Mouse (Mus musculus) mouse trophoblast stem cell (cell line): ENCODE data around the gene Kcnj4.

Experiments
- in situ Hi-C, 2 experiments: fragments of 300-500 bp; cut with MseI, MboI; formaldehyde crosslinking; loops; 2 replicates in 1 of 2; 3 replicates in 1 of 2; pipeline ENCODE4 v1.15.1; 2025

Kcnj4 gene

GRCm38 (mm10) chr15:79511553-79512320, 6.7 kb upstream of the Kcnj4 start:
- in situ Hi-C loops = no loop called here

- in situ Hi-C loops = no loop called here
Measured at GRCm38 (mm10) chr15:79510425-79510824, 5.4 kb upstream of the Kcnj4 start.

GRCm38 (mm10) chr15:79509998-79510397, 5.0 kb upstream of the Kcnj4 start:
- in situ Hi-C loops = no loop called here

GRCm38 (mm10) chr15:79507055-79507828, 2.2 kb upstream of the Kcnj4 start:
- in situ Hi-C loops = no loop called here

DNA sequence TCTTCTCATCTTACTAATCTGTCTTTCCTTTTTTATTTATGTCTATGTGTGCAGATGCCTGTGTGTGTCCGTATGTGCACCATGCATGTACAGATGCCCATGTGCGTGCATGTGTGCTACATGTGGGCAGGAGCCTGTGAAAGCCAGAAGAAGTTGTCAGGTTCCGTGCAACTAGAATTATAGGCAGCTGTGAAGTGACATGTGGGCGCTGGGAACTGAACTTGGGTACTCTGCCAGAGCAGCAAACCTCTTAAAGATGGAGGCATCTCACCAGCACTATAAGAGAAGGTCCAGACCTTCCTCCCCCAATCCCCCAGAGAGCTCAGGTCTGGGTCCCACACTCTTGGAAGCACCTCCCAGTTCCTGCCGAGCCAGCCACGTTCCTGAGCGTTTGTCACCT, 1.4 kb upstream of the Kcnj4 start:
- in situ Hi-C loops = no loop called here

GRCm38 (mm10) chr15:79505616-79506283, 709 bp upstream of the Kcnj4 start:
- in situ Hi-C loops = no loop called here

DNA sequence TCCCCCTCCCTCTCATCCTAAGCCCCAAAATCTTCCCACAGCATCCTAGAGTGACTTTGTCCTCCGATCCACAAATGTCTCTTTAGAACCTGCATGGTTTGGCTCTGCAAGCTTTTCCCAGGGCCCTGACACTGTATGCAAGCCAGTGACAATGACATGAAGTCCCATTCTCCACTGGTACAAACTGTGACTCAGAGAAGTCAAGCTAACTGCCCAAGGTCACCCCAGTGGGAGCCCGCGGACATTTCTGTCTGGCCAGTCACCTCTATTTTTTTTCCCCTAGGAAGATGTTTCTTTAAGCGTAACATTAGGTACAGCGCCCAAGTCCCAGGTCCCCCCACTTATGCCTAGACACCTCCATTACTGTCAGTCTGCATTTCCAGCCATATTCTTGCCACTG, 1.6 kb downstream of the Kcnj4 start:
- in situ Hi-C loops = no loop called here

- in situ Hi-C loops = no loop called here
Measured at GRCm38 (mm10) chr15:79502891-79503341, 2.1 kb downstream of the Kcnj4 start.

GRCm38 (mm10) chr15:79500110-79500509, 4.9 kb downstream of the Kcnj4 start:
- in situ Hi-C loops = no loop called here

GRCm38 (mm10) chr15:79493527-79493926, 11.5 kb downstream of the Kcnj4 start:
- in situ Hi-C loops = no loop called here

DNA sequence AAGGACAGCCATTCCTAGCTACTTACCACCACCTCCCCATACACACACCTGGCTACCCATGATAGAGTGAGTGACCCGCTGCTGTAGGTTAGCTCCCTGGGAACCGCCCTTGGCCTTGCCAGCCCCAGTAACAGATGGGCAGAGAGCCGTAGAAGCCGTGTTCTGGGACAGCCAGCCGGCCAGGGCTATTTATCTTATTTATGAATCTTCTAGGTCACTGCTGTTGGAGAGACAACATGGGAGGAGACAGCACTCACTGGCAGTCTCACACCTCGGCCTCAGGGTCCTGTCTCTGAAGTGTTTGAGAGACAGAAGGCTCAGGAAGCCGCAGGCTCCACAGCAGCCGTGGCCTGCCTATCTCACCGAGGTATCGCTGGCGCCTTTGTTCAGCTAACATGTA, 15.6 kb downstream of the Kcnj4 start:
- in situ Hi-C loops = no loop called here

- in situ Hi-C loops = no loop called here
Measured at GRCm38 (mm10) chr15:79481181-79481688, 23.8 kb downstream of the Kcnj4 start.

DNA sequence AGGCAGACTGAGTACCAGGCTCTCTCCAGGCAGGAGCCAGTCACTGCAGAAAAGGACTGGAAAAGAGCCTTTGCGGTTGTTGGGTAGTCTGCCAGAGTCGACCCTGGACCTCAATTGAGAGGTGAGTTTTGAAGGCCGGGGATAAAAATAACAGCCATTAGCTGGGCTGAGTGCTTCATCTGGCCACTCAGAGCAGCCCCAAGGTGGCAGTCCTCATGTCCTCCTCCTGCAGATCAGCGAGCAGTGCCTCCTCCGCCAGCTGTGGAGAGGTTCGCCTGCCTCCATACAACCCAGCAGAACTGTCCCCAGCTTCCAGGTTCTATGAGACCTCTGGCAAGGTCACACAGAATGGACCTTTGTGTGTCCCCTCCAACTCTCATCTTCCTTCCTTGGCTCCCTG, 27.8 kb downstream of the Kcnj4 start:
- in situ Hi-C loops = loop anchor here in 1 of 2 experiments (10.0 kb wide), 1 partner anchor 168 kb away; no protein-coding TSS in a partner anchor

DNA sequence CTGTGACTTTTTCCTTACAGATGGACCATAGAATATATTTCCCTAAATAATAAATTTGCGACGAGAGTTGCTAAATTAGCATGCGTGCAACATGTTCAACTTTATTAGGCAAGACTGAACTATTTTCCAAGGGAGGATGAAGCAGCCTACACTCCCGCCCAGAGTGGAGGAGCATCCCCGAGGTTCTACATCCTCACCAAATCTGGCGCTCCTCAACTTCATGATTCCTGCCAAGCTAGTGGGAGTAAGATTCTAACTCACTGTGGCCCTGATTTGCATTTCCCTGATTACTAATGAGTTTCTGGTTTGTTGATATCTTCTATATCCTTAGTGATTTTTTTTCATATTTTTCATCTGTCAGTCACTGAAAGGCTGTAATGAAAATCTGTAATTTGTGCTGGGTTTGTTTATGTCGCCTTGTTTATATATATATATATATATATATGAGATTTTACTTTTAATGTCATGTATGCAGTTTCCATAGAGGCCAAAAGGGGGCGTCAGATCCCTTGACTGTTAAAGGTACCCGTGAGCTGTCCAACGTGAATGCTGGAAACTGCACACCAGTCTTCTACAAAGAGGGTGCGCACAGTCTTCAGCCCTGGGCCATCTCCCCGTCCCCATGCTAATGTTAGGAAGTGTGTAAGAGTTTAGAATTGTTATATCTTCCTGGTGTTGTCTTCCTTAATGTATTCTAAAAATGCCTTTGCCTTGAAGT, 31.2 kb downstream of the Kcnj4 start:
- in situ Hi-C loops = loop anchor here in 1 of 2 experiments (10.0 kb wide), 1 partner anchor 171 kb away; no protein-coding TSS in a partner anchor

GRCm38 (mm10) chr15:79473042-79473441, 32.0 kb downstream of the Kcnj4 start:
- in situ Hi-C loops = loop anchor here in 1 of 2 experiments (10.0 kb wide), 1 partner anchor 172 kb away; no protein-coding TSS in a partner anchor

DNA sequence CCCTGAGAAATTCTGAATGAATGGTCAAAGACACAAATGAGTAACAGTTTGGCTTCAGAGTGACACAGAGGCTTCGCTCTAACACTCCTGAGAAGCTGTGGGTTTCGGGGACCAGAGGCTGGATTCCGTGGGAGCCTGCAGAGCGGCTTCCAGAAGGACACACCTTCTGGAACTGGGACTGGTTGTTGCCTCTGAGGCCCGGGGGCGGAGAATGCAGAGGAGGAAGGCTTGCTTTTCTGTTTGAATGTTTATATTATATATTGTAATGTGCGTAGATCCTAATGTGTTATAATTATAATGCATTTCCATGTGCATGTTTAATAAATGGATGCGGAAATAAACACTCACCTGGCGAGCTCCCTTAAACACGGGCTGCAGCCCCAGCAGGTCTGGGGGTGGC, 33.9 kb downstream of the Kcnj4 start:
- in situ Hi-C loops = loop anchor here in 1 of 2 experiments (10.0 kb wide), 1 partner anchor 174 kb away; no protein-coding TSS in a partner anchor

- in situ Hi-C loops = loop anchor here in 1 of 2 experiments (10.0 kb wide), 1 partner anchor 174 kb away; no protein-coding TSS in a partner anchor
Measured at GRCm38 (mm10) chr15:79470583-79470982, 34.5 kb downstream of the Kcnj4 start.

- in situ Hi-C loops = loop anchor here (5.0 kb wide), 1 partner anchor 57 kb away; no protein-coding TSS in a partner anchor
Measured at GRCm38 (mm10) chr15:79469577-79469976, 35.5 kb downstream of the Kcnj4 start.

GRCm38 (mm10) chr15:79466601-79467286, 38.3 kb downstream of the Kcnj4 start:
- in situ Hi-C loops = loop anchor here (5.0 kb wide), 1 partner anchor 54 kb away; no protein-coding TSS in a partner anchor

GRCm38 (mm10) chr15:79456546-79456945, 48.5 kb downstream of the Kcnj4 start:
- in situ Hi-C loops = no loop called here
